Comparison of ENCODE assay signal across 8 mouse cellular contexts in the genomic region with DNA sequence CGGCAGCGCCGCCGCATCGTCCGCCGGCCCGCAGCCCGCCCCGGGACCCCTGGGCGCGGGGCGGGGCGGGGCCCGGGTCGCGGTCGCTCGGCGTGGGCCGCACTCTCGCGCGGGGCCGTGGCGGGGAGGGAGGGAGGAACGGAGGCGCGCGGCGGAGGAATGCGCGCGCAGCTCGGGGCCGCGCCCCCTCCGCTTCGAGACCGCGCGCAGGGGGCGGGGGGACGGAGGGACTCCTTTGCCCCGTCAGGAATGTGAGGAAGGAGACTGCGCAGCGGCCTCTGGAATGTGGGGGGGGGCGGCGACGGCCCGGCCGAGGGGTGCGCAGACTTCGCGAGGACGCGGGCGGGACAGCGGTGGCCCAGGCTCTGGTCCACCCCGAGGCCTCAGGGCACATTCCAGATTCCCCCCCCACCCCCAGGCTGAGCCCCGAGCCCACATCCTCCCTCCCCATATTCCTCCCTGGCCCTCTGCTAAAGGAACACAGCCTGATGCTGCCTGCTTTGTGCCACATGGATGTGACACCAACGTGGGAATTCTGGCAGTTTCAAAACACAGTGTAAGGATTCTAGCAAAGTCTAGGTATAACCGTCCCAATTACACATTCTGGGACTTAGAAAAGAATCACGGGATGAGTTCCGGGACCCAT. TPM values are rescaled to one million over a fixed set of nuclear protein-coding genes. Genes with fewer than 3 reads are reported as not detected.
DNase-seq lines count a peak whose midpoint lies in the region; ATAC-seq and TF ChIP-seq lines count a peak whose summit lies in the region.

A gene (minus strand): TSS at position 152 of the 646 bp plus-strand sequence.

- WGBS in embryonic facial prominence, embryonic 15.5 days, result under 1% methylated on average over 50 of the region's 65 CpGs
- WGBS in heart, embryonic 10.5 days, result 2% methylated on average over 56 of the region's 65 CpGs
- WGBS in liver, adult 2 months, result 4% methylated on average over 53 of the region's 65 CpGs
- WGBS in neural tube, embryonic 11.5 days, result 3% methylated on average over 34 of the region's 65 CpGs

- no peaks in the 10 kb centered on the region for H3K27me3 ChIP-seq in embryonic facial prominence, embryonic 15.5 days
- H3K27me3 ChIP-seq in heart, embryonic 10.5 days (ENCODE audit: insufficient read depth, poor library complexity, severe bottlenecking), result no peaks in the 10 kb centered on the region
- peaks cover 9% of the 10 kb centered on the region for H3K27me3 ChIP-seq in liver, adult 2 months (ENCODE audit: control insufficient read depth, insufficient read depth, low read length)
- no peaks in the 10 kb centered on the region for H3K27me3 ChIP-seq in neural tube, embryonic 11.5 days (ENCODE audit: control insufficient read depth, insufficient read depth, low read length)

- peak within 1 kb of the TSS; percentile 86 for H3K27ac ChIP-seq in embryonic facial prominence, embryonic 15.5 days (replicated peaks)
- peak within 1 kb of the TSS; percentile 97 for H3K27ac ChIP-seq in heart, embryonic 10.5 days
- H3K27ac ChIP-seq in liver, adult 2 months (replicated peaks; ENCODE audit: insufficient read depth, low read depth, low read length), result no peak within 1 kb of the TSS
- H3K27ac ChIP-seq in neural tube, embryonic 11.5 days (ENCODE audit: low read depth, low read length), result peak within 1 kb of the TSS; percentile 73

- ATAC-seq in embryonic facial prominence, embryonic 15.5 days (ENCODE audit: insufficient number of reproducible peaks, low FRiP score, low TSS enrichment, low read depth), result peak; percentile 90
- peak; percentile 82 for ATAC-seq in neural tube, embryonic 11.5 days (ENCODE audit: insufficient read depth, low FRiP score, low TSS enrichment)

- H3K36me3 ChIP-seq in embryonic facial prominence, embryonic 15.5 days, result no peaks in the 10 kb centered on the region
- no peaks in the 10 kb centered on the region for H3K36me3 ChIP-seq in heart, embryonic 10.5 days
- H3K36me3 ChIP-seq in liver, adult 2 months (ENCODE audit: control insufficient read depth, insufficient read depth, low read length), result no peaks in the 10 kb centered on the region
- H3K36me3 ChIP-seq in neural tube, embryonic 11.5 days (ENCODE audit: control insufficient read depth, insufficient read depth, low read length), result no peaks in the 10 kb centered on the region

- TF ChIP-seq POLR2A in liver, adult 2 months (IDR thresholded peaks at IDR 0.05; ENCODE audit: extremely low read depth, insufficient read depth, low read length), result no peak

- H3K4me1 ChIP-seq in embryonic facial prominence, embryonic 15.5 days, result peaks cover 31% of the 10 kb centered on the region
- H3K4me1 ChIP-seq in heart, embryonic 10.5 days, result peaks cover 24% of the 10 kb centered on the region
- H3K4me1 ChIP-seq in liver, adult 2 months (ENCODE audit: control insufficient read depth, insufficient read depth, low read length), result no peaks in the 10 kb centered on the region; the same call in 1 of the 2 replicates
- H3K4me1 ChIP-seq in neural tube, embryonic 11.5 days (ENCODE audit: control insufficient read depth, insufficient read depth, low read length), result peaks cover 10% of the 10 kb centered on the region; the same call in 1 of the 2 replicates

- H3K79me2 ChIP-seq in liver, adult 2 months (ENCODE audit: control insufficient read depth, insufficient read depth, low read length), result no peaks in the 10 kb centered on the region; the same call in 1 of the 2 replicates

- H3K9me3 ChIP-seq in embryonic facial prominence, embryonic 15.5 days (replicated peaks), result no peaks in the 10 kb centered on the region
- no peaks in the 10 kb centered on the region for H3K9me3 ChIP-seq in heart, embryonic 10.5 days
- H3K9me3 ChIP-seq in neural tube, embryonic 11.5 days (ENCODE audit: control insufficient read depth, low read length), result no peaks in the 10 kb centered on the region

- H3K9ac ChIP-seq in embryonic facial prominence, embryonic 15.5 days, result peak within 1 kb of the TSS; percentile 94
- peak within 1 kb of the TSS; percentile 81 for H3K9ac ChIP-seq in liver, adult 2 months (ENCODE audit: low read depth, low read length)
- H3K9ac ChIP-seq in neural tube, embryonic 11.5 days (ENCODE audit: low read length), result peak within 1 kb of the TSS; percentile 82

- H3K4me2 ChIP-seq in embryonic facial prominence, embryonic 15.5 days (replicated peaks), result peak within 1 kb of the TSS; percentile 70
- H3K4me2 ChIP-seq in neural tube, embryonic 11.5 days (ENCODE audit: low read depth), result peak within 1 kb of the TSS; percentile 60

- H3K4me3 ChIP-seq in embryonic facial prominence, embryonic 15.5 days (replicated peaks), result peak within 1 kb of the TSS; percentile 82
- H3K4me3 ChIP-seq in heart, embryonic 10.5 days, result peak within 1 kb of the TSS; percentile 85
- peak within 1 kb of the TSS; percentile 74 for H3K4me3 ChIP-seq in liver, adult 2 months (ENCODE audit: insufficient read depth, low read depth, low read length)
- H3K4me3 ChIP-seq in neural tube, embryonic 11.5 days (ENCODE audit: low read depth, low read length), result peak within 1 kb of the TSS; percentile 79

- DNase-seq in thymus, postnatal 4 days, result peak; percentile 41
- no peak for DNase-seq in thymus, postnatal 36 days
- DNase-seq in heart, embryonic 10.5 days (ENCODE audit: low spot score), result peak; percentile 92
- DNase-seq in kidney, adult 9 months, result peak; percentile 77
- no peak for DNase-seq in liver, adult 2 months (ENCODE audit: extremely low read depth, low read depth, low spot score)
- DNase-seq in neural tube, embryonic 11.5 days (ENCODE audit: low spot score), result peak; percentile 92
- peak; percentile 84 for DNase-seq in urinary bladder, postnatal 14 days (ENCODE audit: low spot score)

- no peak for TF ChIP-seq CTCF in liver, adult 2 months (IDR thresholded peaks at IDR 0.05; ENCODE audit: low read depth, low read length)

RNA-seq across cellular contexts. Expression of the gene that starts here (rescaled TPM):
- 6.8 and 7.4 TPM in 2 replicates for polyA plus RNA-seq in embryonic facial prominence, embryonic 15.5 days (2015; fragmentation: Nextera tagmentation; extraction: Ambion mirVana)
- 4.7 and 6.6 TPM in 2 replicates for polyA plus RNA-seq in heart, embryonic 10.5 days (2016; fragmentation: Nextera tagmentation; extraction: Ambion mirVana)
- total RNA-seq in liver, adult 2 months (2014; rRNA removed), result 1.7 and 1.9 TPM in 2 replicates
- 1.6 and 2.8 TPM in 2 replicates for polyA plus RNA-seq in liver, adult 2 months (2012; rRNA removed)
- polyA plus RNA-seq in neural tube, embryonic 11.5 days (2014; fragmentation: Nextera tagmentation; extraction: Ambion mirVana), result 5.3 and 5.8 TPM in 2 replicates

Comparison
In these comparisons a context has a peak if more than half of its experiments do, and no peak if none do; other contexts are left out.
1. DNase-seq: peak in thymus, postnatal 4 days (single experiment), heart, embryonic 10.5 days (single experiment), kidney, adult 9 months (single experiment), neural tube, embryonic 11.5 days (single experiment) and urinary bladder, postnatal 14 days (single experiment); none in thymus, postnatal 36 days (0 of 2) and liver, adult 2 months (single experiment).
2. Peak in every context shown above with its lines, with median percentiles within 50 percentile points of each other: H3K4me3 ChIP-seq and H3K9ac ChIP-seq.